Mouse (Mus musculus): ENCODE data around the gene Cacna1a. TPM values are rescaled to one million over a fixed set of nuclear protein-coding genes. Genes with fewer than 3 reads are reported as not detected.

Gene Cacna1a
- polyA plus RNA-seq, 1 experiment = 140 TPM

DNA sequence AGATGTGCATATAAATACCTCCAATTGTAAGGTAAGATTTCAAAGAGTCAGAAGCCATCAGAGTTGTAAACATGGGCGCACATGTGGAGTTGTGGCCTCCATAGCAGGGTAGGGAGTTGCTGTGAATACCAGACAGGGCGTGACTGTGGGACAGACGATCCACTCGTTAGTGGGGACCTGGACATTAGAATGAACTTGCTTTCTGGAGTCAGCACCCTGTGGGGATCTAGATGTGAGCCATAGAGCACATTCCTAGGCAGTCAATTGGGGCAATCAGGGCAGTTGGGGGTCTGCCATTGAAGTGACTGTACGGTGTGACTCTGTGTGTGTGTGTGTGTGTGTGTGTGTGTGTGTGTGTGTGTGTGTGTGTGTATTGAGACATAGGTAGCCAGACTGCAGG is 3.4 kb downstream of the Cacna1a start:
- TF ChIP-seq POLR2A (IDR thresholded peaks at IDR 0.05; ENCODE audit: extremely low read depth, insufficient read depth, low read length) (no peak), CTCF (IDR thresholded peaks at IDR 0.05; ENCODE audit: extremely low read depth, insufficient read depth, low read length) (no peak)
- Histone ChIP-seq H3K4me3 (ENCODE audit: insufficient read depth, low read length) (no peak overlapping the region), H3K4me1 (ENCODE audit: control insufficient read depth, insufficient read depth, low read length) (no peaks in the 10 kb centered on the region; the same call in 1 of the 2 replicates), H3K27ac (ENCODE audit: insufficient read depth, low read length) (no peak overlapping the region)

DNA sequence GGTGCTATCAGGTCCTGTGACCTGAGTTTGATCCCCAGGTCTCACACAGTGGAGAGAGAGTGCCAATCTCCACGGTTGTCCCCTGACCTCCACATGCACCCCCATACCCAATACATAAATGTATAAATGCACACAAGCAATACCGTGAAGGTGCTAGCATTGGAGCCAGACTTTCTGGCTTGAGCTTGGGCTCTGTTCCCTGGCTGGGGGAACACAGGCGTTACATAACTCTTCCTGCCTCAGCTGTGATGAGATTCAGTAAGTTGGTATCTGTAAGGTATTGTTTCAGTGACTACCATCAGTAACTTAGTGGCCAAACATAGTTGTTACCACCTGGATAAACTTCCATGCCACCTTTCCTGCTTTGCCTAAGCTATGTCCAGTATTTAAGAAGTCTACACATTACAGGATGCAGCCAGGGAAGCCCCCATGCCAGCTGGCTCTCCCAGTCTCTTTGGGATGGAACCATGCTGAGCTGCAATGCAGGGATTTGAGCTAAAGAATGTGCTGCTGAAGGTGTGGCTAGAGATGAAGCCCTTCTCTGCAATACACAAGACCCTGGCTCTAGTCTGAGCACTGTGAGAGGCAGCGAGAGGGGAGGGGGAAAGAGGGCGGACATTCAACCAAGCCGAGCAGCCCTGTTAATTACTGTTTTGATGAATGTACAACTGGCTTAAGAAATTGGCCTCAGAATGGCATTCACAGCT is 7.7 kb downstream of the Cacna1a start:
- Histone ChIP-seq H3K27ac (ENCODE audit: insufficient read depth, low read length) (no peak overlapping the region), H3K4me1 (ENCODE audit: control insufficient read depth, insufficient read depth, low read length) (no peaks in the 10 kb centered on the region; the same call in 1 of the 2 replicates), H3K4me3 (ENCODE audit: insufficient read depth, low read length) (no peak overlapping the region)
- TF ChIP-seq CTCF (IDR thresholded peaks at IDR 0.05; ENCODE audit: extremely low read depth, insufficient read depth, low read length) (no peak), POLR2A (IDR thresholded peaks at IDR 0.05; ENCODE audit: extremely low read depth, insufficient read depth, low read length) (no peak)

DNA sequence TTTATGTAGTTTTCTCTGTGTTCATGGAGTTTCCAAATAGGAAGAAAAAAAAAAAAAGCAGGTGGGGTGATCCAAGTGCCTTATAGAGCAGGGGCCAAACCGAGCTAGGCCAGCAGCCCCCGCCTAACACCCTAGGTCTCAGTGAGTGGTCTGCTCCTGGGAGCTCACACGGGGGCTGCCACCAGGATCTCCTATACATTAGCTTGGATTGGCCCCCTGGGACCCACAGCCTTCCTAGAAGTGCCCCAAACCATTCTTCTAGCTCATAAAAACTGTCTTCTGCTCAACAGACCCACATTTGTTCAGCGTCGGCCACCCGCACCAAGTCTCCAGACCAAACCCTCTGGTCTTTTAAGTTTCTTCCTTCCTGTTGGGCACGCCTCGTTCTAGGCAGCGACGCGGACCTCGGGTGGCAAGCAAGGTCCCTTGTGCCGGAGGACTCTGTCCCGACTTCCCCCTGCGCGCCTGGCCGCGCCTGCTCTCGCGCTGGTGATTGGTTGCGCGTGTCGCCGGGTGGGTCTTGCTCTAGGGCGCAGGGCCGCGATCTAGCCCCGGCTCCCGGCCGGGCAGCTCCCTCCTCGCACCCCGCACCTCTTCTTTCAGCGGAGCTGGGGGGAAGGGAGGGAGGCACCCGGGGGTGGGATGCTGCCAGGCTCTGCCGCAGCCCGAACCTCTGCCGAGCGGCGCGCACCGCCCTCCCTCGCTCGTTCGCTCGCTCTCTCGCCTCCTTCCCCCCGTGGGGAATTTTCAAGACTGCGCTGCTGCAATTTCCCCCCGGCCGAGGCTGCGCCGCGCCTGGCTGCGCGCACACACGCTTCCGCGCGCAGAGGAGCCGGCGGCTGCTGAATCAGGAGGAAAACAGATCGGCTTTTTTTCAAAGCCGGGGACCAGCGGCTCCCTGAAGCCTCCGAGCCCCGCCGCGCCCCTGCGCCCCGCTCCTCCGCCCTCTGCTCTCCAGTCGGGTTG is 25.9 kb downstream of the Cacna1a start:
- peaks cover 8% of the 10 kb centered on the region for H3K4me1 ChIP-seq (ENCODE audit: control insufficient read depth, insufficient read depth, low read length)
- peak overlapping the region; percentile 97 for H3K4me3 ChIP-seq (ENCODE audit: insufficient read depth, low read length)
- no peak for TF ChIP-seq CTCF (IDR thresholded peaks at IDR 0.05; ENCODE audit: extremely low read depth, insufficient read depth, low read length)
- peak; percentile 42; the same call in 1 of the 2 replicates for TF ChIP-seq POLR2A (IDR thresholded peaks at IDR 0.05; ENCODE audit: extremely low read depth, insufficient read depth, low read length)
- peak overlapping the region; percentile 69; the same call in 1 of the 2 replicates for H3K27ac ChIP-seq (ENCODE audit: insufficient read depth, low read length)

DNA sequence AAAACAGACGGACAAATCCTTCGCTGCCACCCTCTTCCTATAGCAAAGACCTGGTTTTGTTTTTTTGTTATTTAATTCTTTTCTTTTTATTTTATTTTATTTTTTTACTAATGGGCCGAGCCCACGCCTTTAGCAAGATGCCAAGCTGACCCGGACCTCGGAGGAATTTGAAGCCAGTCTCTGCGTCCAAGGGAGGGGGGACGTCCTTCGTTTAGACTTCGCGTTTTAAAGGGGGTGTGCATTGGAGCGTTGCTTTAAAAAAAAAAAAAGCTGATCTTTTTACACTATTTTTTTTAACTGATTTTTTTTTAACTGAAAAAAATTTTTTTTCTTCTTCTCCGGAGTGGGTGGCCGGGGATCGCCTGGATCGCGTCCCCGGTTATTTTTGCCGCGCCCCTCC is 26.7 kb downstream of the Cacna1a start:
- peaks cover 10% of the 10 kb centered on the region for H3K4me1 ChIP-seq (ENCODE audit: control insufficient read depth, insufficient read depth, low read length)
- H3K27ac ChIP-seq (ENCODE audit: insufficient read depth, low read length) = no peak overlapping the region; the same call in 1 of the 2 replicates
- H3K4me3 ChIP-seq (ENCODE audit: insufficient read depth, low read length) = peak overlapping the region; percentile 97
- no peak for TF ChIP-seq POLR2A (IDR thresholded peaks at IDR 0.05; ENCODE audit: extremely low read depth, insufficient read depth, low read length)
- TF ChIP-seq CTCF (IDR thresholded peaks at IDR 0.05; ENCODE audit: extremely low read depth, insufficient read depth, low read length) = no peak

DNA sequence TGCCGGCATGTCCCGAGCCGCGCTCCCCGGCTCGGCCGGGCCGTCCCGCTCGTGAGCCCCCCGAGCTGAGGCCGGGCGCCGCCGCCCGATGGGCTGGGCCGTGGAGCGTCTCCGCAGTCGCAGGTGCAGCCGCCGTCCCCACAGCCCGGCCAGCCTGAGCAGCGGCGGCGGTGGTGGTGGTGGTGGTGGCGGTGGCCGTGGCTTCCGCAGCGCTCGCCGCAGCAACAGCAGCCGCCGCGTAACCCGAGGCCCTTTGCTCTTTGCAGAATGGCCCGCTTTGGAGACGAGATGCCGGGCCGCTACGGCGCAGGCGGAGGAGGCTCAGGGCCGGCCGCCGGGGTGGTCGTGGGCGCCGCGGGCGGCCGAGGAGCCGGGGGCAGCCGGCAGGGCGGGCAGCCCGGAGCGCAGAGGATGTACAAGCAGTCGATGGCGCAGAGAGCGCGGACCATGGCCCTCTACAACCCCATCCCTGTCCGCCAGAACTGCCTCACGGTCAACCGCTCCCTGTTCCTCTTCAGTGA is 27.2 kb downstream of the Cacna1a start:
- peak overlapping the region; percentile 97 for H3K4me3 ChIP-seq (ENCODE audit: insufficient read depth, low read length)
- no peak for TF ChIP-seq POLR2A (IDR thresholded peaks at IDR 0.05; ENCODE audit: extremely low read depth, insufficient read depth, low read length)
- TF ChIP-seq CTCF (IDR thresholded peaks at IDR 0.05; ENCODE audit: extremely low read depth, insufficient read depth, low read length) = no peak
- H3K4me1 ChIP-seq (ENCODE audit: control insufficient read depth, insufficient read depth, low read length) = peaks cover 11% of the 10 kb centered on the region
- peak overlapping the region; percentile 97 for H3K27ac ChIP-seq (ENCODE audit: insufficient read depth, low read length)

GRCm38 (mm10) chr8:84416041-84416440 is 27.8 kb downstream of the Cacna1a start:
- H3K27ac ChIP-seq (ENCODE audit: insufficient read depth, low read length) = peak overlapping the region; percentile 97
- TF ChIP-seq POLR2A (IDR thresholded peaks at IDR 0.05; ENCODE audit: extremely low read depth, insufficient read depth, low read length) (no peak), CTCF (IDR thresholded peaks at IDR 0.05; ENCODE audit: extremely low read depth, insufficient read depth, low read length) (no peak)
- H3K4me1 ChIP-seq (ENCODE audit: control insufficient read depth, insufficient read depth, low read length) = peaks cover 13% of the 10 kb centered on the region
- peak overlapping the region; percentile 97 for H3K4me3 ChIP-seq (ENCODE audit: insufficient read depth, low read length)

GRCm38 (mm10) chr8:84416915-84417314 is 28.7 kb downstream of the Cacna1a start:
- Histone ChIP-seq H3K4me3 (ENCODE audit: insufficient read depth, low read length) (peak overlapping the region; percentile 97), H3K27ac (ENCODE audit: insufficient read depth, low read length) (no peak overlapping the region)
- TF ChIP-seq CTCF (IDR thresholded peaks at IDR 0.05; ENCODE audit: extremely low read depth, insufficient read depth, low read length) = no peak
- no peak for TF ChIP-seq POLR2A (IDR thresholded peaks at IDR 0.05; ENCODE audit: extremely low read depth, insufficient read depth, low read length)

GRCm38 (mm10) chr8:84417840-84418239 is 29.6 kb downstream of the Cacna1a start:
- TF ChIP-seq POLR2A (IDR thresholded peaks at IDR 0.05; ENCODE audit: extremely low read depth, insufficient read depth, low read length) = no peak
- no peak for TF ChIP-seq CTCF (IDR thresholded peaks at IDR 0.05; ENCODE audit: extremely low read depth, insufficient read depth, low read length)
- Histone ChIP-seq H3K4me1 (ENCODE audit: control insufficient read depth, insufficient read depth, low read length) (peaks cover 13% of the 10 kb centered on the region), H3K4me3 (ENCODE audit: insufficient read depth, low read length) (peak overlapping the region; percentile 97), H3K27ac (ENCODE audit: insufficient read depth, low read length) (no peak overlapping the region)

More at GRCm38 (mm10) chr8:84416915-84417314, 28.7 kb downstream of the Cacna1a start:
- peaks cover 13% of the 10 kb centered on the region for H3K4me1 ChIP-seq (ENCODE audit: control insufficient read depth, insufficient read depth, low read length)

GRCm38 (mm10) chr8:84424426-84424825 is 36.2 kb downstream of the Cacna1a start:
- Histone ChIP-seq H3K4me1 (ENCODE audit: control insufficient read depth, insufficient read depth, low read length) (peaks cover 18% of the 10 kb centered on the region), H3K4me3 (ENCODE audit: insufficient read depth, low read length) (no peak overlapping the region), H3K27ac (ENCODE audit: insufficient read depth, low read length) (no peak overlapping the region)
- TF ChIP-seq CTCF (IDR thresholded peaks at IDR 0.05; ENCODE audit: extremely low read depth, insufficient read depth, low read length) (no peak), POLR2A (IDR thresholded peaks at IDR 0.05; ENCODE audit: extremely low read depth, insufficient read depth, low read length) (no peak)

Data from cortical plate, adult 2 months (tissue).